Mouse (Mus musculus) megakaryocyte-erythroid progenitor cell, adult 5-6 weeks (primary cell): ENCODE measurements around the gene Jdp2. TPM values are rescaled to one million over a fixed set of nuclear protein-coding genes. Genes with fewer than 3 reads are reported as not detected.
"Not testable (repeated sequence)": the region's sequence is repeated elsewhere in the genome, so short reads cannot be mapped to it uniquely, and the experiment has no call there.

Source experiments
- ATAC-seq: replicated peaks from 2 replicates; pipeline ENCODE4 v1.8.0; 2016; ENCODE audit warnings: mild to moderate bottlenecking, inconsistent platforms; ENCODE audit not compliant: severe bottlenecking, poor library complexity, low FRiP score, low TSS enrichment
- total RNA-seq, 2 experiments: library from RNA; stranded (forward) in 1 of 2; stranded (reverse) in 1 of 2; fragments of 200-1000, 215-1000 nt in 1 of 2; fragments of >200 nt in 1 of 2; fragmentation: Nextera tagmentation in 1 of 2; gene quantifications; 2 replicates each; pipeline ENCODE4 v1.2.3; 2014 to 2017

Gene Jdp2
- total RNA-seq, 2 experiments from 2014 or later = 1.1 TPM; not detected in 1

GRCm38 (mm10) chr12:85629661-85630481 is 31.0 kb downstream of the Jdp2 start:
- peak; percentile 57 for ATAC-seq

GRCm38 (mm10) chr12:85631196-85631595 is 32.4 kb downstream of the Jdp2 start:
- ATAC-seq = no peak

GRCm38 (mm10) chr12:85632321-85632720 is 33.5 kb downstream of the Jdp2 start:
- no peak for ATAC-seq

GRCm38 (mm10) chr12:85637932-85638331 is 39.1 kb downstream of the Jdp2 start:
- ATAC-seq = no peak

- ATAC-seq = no peak
Measured at GRCm38 (mm10) chr12:85638541-85639325, 39.9 kb downstream of the Jdp2 start.

GRCm38 (mm10) chr12:85639326-85640008 is 40.6 kb downstream of the Jdp2 start:
- no peak for ATAC-seq

- ATAC-seq = peak; percentile 60
Measured at GRCm38 (mm10) chr12:85640852-85641563, 42.2 kb downstream of the Jdp2 start.

- ATAC-seq = no peak
Measured at GRCm38 (mm10) chr12:85641564-85641931, 42.7 kb downstream of the Jdp2 start.

GRCm38 (mm10) chr12:85643735-85644134 is 44.9 kb downstream of the Jdp2 start:
- ATAC-seq = no peak

GRCm38 (mm10) chr12:85645664-85646063 is 46.8 kb downstream of the Jdp2 start:
- ATAC-seq = no peak

GRCm38 (mm10) chr12:85647346-85647745 is 48.5 kb downstream of the Jdp2 start:
- ATAC-seq = no peak

- ATAC-seq = no peak
Measured at GRCm38 (mm10) chr12:85647955-85648354, 49.1 kb downstream of the Jdp2 start.

GRCm38 (mm10) chr12:85659319-85659718 is 60.5 kb downstream of the Jdp2 start:
- no peak for ATAC-seq

- ATAC-seq = no peak
Measured at GRCm38 (mm10) chr12:85660855-85661254, 62.0 kb downstream of the Jdp2 start.

GRCm38 (mm10) chr12:85662232-85662631 is 63.4 kb downstream of the Jdp2 start:
- not testable (repeated sequence) for ATAC-seq

GRCm38 (mm10) chr12:85662896-85663295 is 64.1 kb downstream of the Jdp2 start:
- peak; percentile 73; the same call in 1 of the 2 replicates for ATAC-seq

- ATAC-seq = no peak
Measured at GRCm38 (mm10) chr12:85666112-85666511, 67.3 kb downstream of the Jdp2 start.

- no peak for ATAC-seq
Measured at GRCm38 (mm10) chr12:85667071-85667470, 68.2 kb downstream of the Jdp2 start.

- no peak for ATAC-seq
Measured at GRCm38 (mm10) chr12:85668696-85669095, 69.9 kb downstream of the Jdp2 start.
